Mouse (Mus musculus) forebrain, embryonic 11.5 days (tissue): ENCODE results near the gene Ostm1. TPM values are rescaled to one million over a fixed set of nuclear protein-coding genes. Genes with fewer than 3 reads are reported as not detected.

Experiments
- ATAC-seq: fragments of 200-750 bp; cut with Nextera tagmentation; replicated peaks from 2 replicates; pipeline ENCODE4 v1.8.0; 2017; ENCODE audit warnings: moderate TSS enrichment; ENCODE audit not compliant: low FRiP score
- DNase-seq: peaks from one replicate; pipeline ENCODE4 v3.0.0-alpha.2; 2017; ENCODE audit warnings: low spot score
- H3K27ac ChIP-seq: fragments of 300-500 bp; sonication (generic); 2 replicates; pipeline ENCODE4 v1.5.1; 2014; ENCODE audit warnings: low read depth, low read length
- H3K27me3 ChIP-seq: fragments of 300-500 bp; sonication (generic); 2 replicates; pipeline ENCODE4 v1.6.1; 2014; ENCODE audit warnings: mild to moderate bottlenecking, low read length, mixed read lengths; ENCODE audit not compliant: control insufficient read depth, insufficient read depth
- H3K36me3 ChIP-seq: fragments of 300-500 bp; sonication (generic); 2 replicates; pipeline ENCODE4 v1.6.1; 2014; ENCODE audit warnings: mild to moderate bottlenecking, low read length, moderate library complexity, mixed read lengths; ENCODE audit not compliant: control insufficient read depth, insufficient read depth
- H3K4me1 ChIP-seq: fragments of 300-500 bp; sonication (generic); replicated peaks from 2 replicates; pipeline ENCODE4 v1.6.1; 2014; ENCODE audit warnings: low read length, mixed read lengths; ENCODE audit not compliant: control insufficient read depth, insufficient read depth
- H3K4me2 ChIP-seq: fragments of 300-500 bp; sonication (generic); 2 replicates; pipeline ENCODE4 v1.6.1; 2014; ENCODE audit warnings: low read depth, mild to moderate bottlenecking, low read length, moderate library complexity, mixed read lengths; ENCODE audit not compliant: severe bottlenecking
- H3K4me3 ChIP-seq: fragments of 300-500 bp; sonication (generic); 2 replicates; pipeline ENCODE4 v1.5.1; 2014; ENCODE audit warnings: low read depth, low read length
- H3K9ac ChIP-seq: fragments of 300-500 bp; sonication (generic); 2 replicates; pipeline ENCODE4 v1.6.1; 2014; ENCODE audit warnings: low read length
- H3K9me3 ChIP-seq: fragments of 300-500 bp; sonication (generic); 2 replicates; pipeline ENCODE4 v1.6.1; 2016; ENCODE audit warnings: low read length, mixed read lengths; ENCODE audit not compliant: control insufficient read depth
- WGBS: fragments of 180-500 bp; shearing (Covaris S2); extraction: QIAGEN DNeasy Blood & Tissue Kit; methylation state at CpG from one replicate; pipeline ENCODE4 v1.1.7; 2014; 5-methylcytosine and 5-hydroxymethylcytosine counted together
- polyA plus RNA-seq: library from polyadenylated mRNA; unstranded; fragments of >200 nt; fragmentation: Nextera tagmentation; extraction: Ambion mirVana; gene quantifications from 2 replicates; pipeline ENCODE4 v1.2.1, GENCODE M21; 2014

Ostm1 gene
- polyA plus RNA-seq, 1 experiment from 2014 or later: 59.0 TPM

DNA sequence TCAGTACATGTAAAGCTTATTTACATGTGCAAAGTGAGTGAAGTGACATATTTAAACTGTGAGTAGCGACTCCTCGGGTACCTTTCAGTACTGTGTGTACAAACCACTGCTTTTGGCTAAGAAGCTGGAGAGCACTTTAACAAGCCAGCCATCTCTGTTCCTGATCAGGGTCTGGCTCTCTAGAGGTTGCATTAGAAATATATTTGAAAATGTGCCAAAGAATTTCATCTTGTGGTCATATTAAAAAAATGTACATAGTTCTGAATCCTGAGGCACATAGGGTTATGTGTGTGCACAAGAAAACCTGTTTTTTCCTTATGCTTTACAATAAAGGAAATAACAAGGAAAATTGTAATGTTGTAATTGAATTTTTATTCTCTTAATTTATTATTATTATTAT lies 118.5 kb downstream of the Ostm1 start:
- 91% methylated on average over 2 of the region's 2 CpGs for WGBS
- Histone ChIP-seq H3K27ac (no peak overlapping the region), H3K4me1 (no peaks in the 10 kb centered on the region), H3K9ac (no peak overlapping the region), H3K4me2 (no peak overlapping the region), H3K36me3 (no peaks in the 10 kb centered on the region), H3K27me3 (no peaks in the 10 kb centered on the region), H3K4me3 (no peak overlapping the region), H3K9me3 (no peaks in the 10 kb centered on the region)
- DNase-seq (no peak), ATAC-seq (no peak)

- Histone ChIP-seq H3K4me2 (peak overlapping the region; percentile 43; the same call in 1 of the 2 replicates), H3K9me3 (no peaks in the 10 kb centered on the region; the same call in 1 of the 2 replicates), H3K9ac (no peak overlapping the region), H3K4me1 (peaks cover 8% of the 10 kb centered on the region; the same call in 1 of the 2 replicates), H3K4me3 (no peak overlapping the region), H3K27me3 (no peaks in the 10 kb centered on the region; the same call in 1 of the 2 replicates), H3K27ac (no peak overlapping the region), H3K36me3 (no peaks in the 10 kb centered on the region)
- no peak for DNase-seq
- ATAC-seq: no peak
- WGBS: 8% methylated on average over 9 of the region's 9 CpGs
Observed at GRCm38 (mm10) chr10:42714676-42715075, 131.1 kb downstream of the Ostm1 start.

DNA sequence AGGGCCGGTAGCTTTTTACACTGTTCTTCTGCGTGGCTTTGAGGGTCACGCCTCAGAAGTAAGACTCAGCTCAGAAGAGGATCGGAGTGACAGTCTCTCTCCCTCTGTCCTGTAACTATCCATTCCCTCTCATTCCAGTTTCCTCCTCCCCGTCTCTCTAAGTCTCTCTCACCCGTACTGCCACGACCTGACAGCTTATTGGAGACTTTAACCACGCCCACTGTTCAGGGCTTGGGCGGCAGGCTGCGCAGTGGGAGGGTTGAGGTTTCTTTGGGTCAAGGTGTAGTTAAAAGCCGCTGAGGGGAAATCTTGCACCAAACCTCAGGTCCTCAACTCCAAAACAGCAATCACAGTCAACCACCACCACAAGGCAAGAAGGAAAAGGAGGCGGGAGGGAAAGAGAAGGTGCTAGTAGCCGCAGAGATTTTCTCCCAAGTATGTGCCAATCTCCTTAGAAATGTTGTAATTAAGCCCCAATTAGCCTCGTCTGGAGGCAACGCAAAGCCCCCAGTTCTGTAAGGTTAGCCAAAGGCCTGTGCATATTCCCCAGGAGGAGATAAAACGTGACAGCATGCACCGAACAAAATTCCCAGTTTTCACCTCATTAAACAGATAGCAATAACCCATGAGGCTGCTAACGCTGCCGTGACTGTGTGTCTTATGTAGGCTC lies 131.9 kb downstream of the Ostm1 start:
- Histone ChIP-seq H3K27ac (no peak overlapping the region), H3K9me3 (no peaks in the 10 kb centered on the region), H3K9ac (peak overlapping the region; percentile 20; the same call in 1 of the 2 replicates), H3K4me3 (peak overlapping the region; percentile 2; the same call in 1 of the 2 replicates), H3K4me2 (peak overlapping the region; percentile 43), H3K27me3 (no peaks in the 10 kb centered on the region; the same call in 1 of the 2 replicates), H3K36me3 (no peaks in the 10 kb centered on the region), H3K4me1 (peaks cover 8% of the 10 kb centered on the region; the same call in 1 of the 2 replicates)
- ATAC-seq (0 out of 2 replicates have a peak, but pooled peaks have one; percentile 24), DNase-seq (peak; percentile 62)
- 11% methylated on average over 19 of the region's 19 CpGs for WGBS

DNA sequence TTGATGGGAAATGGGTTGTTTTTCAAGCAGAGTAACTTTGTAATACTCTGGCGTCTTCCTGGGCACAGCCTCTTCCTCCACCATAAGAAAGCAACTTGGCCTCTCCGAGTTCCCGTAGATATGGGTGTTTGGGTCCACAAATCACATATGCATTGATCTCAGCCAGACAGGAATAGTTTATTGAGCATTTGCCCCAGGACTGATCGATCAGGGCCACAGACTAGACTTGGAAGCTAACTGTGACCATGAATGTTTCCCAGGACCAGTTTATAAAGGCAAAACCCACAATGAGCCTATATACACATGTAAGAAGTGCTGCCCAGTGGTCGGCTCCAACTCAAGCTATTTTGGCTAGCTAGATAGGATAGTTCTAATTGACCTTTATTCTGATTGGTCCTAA lies 138.5 kb downstream of the Ostm1 start:
- 89% methylated on average over 5 of the region's 5 CpGs for WGBS
- H3K27me3 ChIP-seq: no peaks in the 10 kb centered on the region
- H3K4me1 ChIP-seq: no peaks in the 10 kb centered on the region
- no peak overlapping the region for H3K4me3 ChIP-seq
- H3K4me2 ChIP-seq: no peak overlapping the region
- H3K9ac ChIP-seq: no peak overlapping the region
- DNase-seq (no peak), ATAC-seq (no peak)
- H3K36me3 ChIP-seq: no peaks in the 10 kb centered on the region
- no peaks in the 10 kb centered on the region for H3K9me3 ChIP-seq
- H3K27ac ChIP-seq: no peak overlapping the region

GRCm38 (mm10) chr10:42723275-42724232 lies 139.9 kb downstream of the Ostm1 start:
- no peaks in the 10 kb centered on the region for H3K27me3 ChIP-seq
- H3K4me2 ChIP-seq: no peak overlapping the region
- H3K36me3 ChIP-seq: no peaks in the 10 kb centered on the region
- DNase-seq: no peak
- no peak overlapping the region for H3K9ac ChIP-seq
- H3K9me3 ChIP-seq: no peaks in the 10 kb centered on the region
- no peak overlapping the region for H3K4me3 ChIP-seq
- 62% methylated on average over 13 of the region's 13 CpGs for WGBS
- no peak for ATAC-seq
- no peaks in the 10 kb centered on the region for H3K4me1 ChIP-seq
- H3K27ac ChIP-seq: no peak overlapping the region

DNA sequence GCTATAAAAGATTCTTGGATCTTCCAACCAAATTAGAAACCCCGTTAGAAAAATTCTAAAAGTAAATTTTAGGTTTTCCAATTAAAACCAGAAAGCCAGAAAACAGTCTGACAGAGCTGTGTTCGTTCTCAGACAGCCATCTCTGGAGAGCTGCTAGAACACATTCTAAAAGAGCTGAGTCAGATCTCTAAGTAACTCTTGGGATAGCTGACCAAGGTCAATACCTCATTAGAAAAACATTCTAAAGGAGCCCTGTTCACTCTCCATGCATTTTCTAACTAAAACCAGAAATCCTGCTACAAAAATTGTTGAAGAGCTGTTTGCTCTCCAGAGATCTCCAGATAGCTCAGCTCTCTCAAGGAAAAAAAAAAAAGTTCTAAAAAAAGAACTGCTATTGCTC lies 146.0 kb downstream of the Ostm1 start:
- Histone ChIP-seq H3K27me3 (no peaks in the 10 kb centered on the region), H3K27ac (no peak overlapping the region), H3K4me2 (no peak overlapping the region), H3K9ac (no peak overlapping the region), H3K4me3 (no peak overlapping the region), H3K4me1 (no peaks in the 10 kb centered on the region), H3K36me3 (no peaks in the 10 kb centered on the region), H3K9me3 (no peaks in the 10 kb centered on the region)
- ATAC-seq: no peak
- WGBS: 86% methylated on average over 2 of the region's 2 CpGs
- no peak for DNase-seq

DNA sequence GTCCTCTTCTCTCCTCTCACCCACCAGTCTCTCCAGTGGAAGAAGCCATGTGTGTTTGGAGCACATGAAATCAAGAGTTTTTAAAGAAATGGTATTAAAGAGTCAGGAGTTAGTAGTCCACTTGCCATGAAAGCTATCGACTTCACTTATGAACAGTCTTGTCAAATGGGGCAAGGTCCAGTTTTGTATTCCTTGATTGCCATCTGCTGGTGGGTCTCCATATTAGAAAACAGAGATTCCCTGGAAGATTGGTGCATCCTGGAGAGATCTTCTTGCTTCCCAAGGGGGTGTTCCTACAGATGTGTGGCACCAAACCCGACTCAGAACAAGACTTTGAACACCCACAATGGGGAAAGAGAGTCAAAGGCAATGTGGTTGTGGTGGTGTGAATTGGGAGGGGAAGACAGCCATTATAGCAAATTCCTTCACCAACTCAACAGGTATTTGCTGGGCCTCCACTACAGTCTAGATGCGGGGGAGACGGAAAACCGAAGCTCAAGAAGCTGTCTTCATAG lies 151.0 kb downstream of the Ostm1 start:
- Histone ChIP-seq H3K9ac (no peak overlapping the region), H3K36me3 (no peaks in the 10 kb centered on the region), H3K27me3 (no peaks in the 10 kb centered on the region), H3K4me3 (no peak overlapping the region), H3K27ac (no peak overlapping the region), H3K9me3 (no peaks in the 10 kb centered on the region), H3K4me2 (no peak overlapping the region), H3K4me1 (no peaks in the 10 kb centered on the region)
- ATAC-seq (no peak), DNase-seq (no peak)
- WGBS: 61% methylated on average over 5 of the region's 5 CpGs

DNA sequence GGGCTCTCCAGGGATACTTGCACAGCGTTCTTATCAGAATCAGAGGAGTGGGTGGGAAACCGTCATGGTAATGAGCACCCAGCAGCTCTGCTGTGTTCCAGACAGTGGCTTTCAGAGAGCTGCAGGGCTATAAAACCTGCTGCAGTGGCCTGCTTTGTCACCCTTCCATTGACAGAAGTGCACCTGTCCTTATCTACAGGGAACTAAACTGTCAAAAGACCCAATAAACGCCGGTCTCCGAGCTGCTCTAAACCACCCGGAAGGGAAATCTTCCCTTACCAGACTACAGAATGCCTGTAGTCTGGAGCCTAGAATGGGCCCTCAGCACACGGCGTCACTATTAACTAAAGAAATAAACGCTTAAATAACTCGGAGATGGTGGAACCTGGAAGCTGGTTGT lies 168.2 kb downstream of the Ostm1 start:
- no peaks in the 10 kb centered on the region for H3K4me1 ChIP-seq
- no peak overlapping the region for H3K4me2 ChIP-seq
- no peaks in the 10 kb centered on the region for H3K9me3 ChIP-seq
- no peak overlapping the region for H3K9ac ChIP-seq
- ATAC-seq: no peak
- no peak for DNase-seq
- no peaks in the 10 kb centered on the region for H3K36me3 ChIP-seq
- H3K27me3 ChIP-seq: no peaks in the 10 kb centered on the region
- 86% methylated on average over 10 of the region's 10 CpGs for WGBS
- H3K27ac ChIP-seq: no peak overlapping the region
- no peak overlapping the region for H3K4me3 ChIP-seq
